Mouse (Mus musculus): ENCODE data around the gene Aurkb. TPM values are rescaled to one million over a fixed set of nuclear protein-coding genes. Genes with fewer than 3 reads are reported as not detected.
"Not testable (repeated sequence)": the region's sequence is repeated elsewhere in the genome, so short reads cannot be mapped to it uniquely, and the experiment has no call there.

The Aurkb gene
- total RNA-seq, 1 experiment, result 71.7 TPM

GRCm38 (mm10) chr11:69090367-69090766 is 44.9 kb downstream of the Aurkb start:
- DNase-seq (ENCODE audit: low read depth, low spot score), result no peak
- no peak overlapping the region for H3K4me3 ChIP-seq (ENCODE audit: insufficient read depth in 1 of 2, low read depth in 1 of 2, low read length in 2 of 2, poor library complexity in 1 of 2, severe bottlenecking in 1 of 2)
- in situ Hi-C loops (cut with MboI; ENCODE audit: low sequenced_read_pairs in 2 of 2, unreplicated experiment in 2 of 2), result no loop called here
- no peak overlapping the region for H3K9ac ChIP-seq (ENCODE audit: insufficient read depth, low read depth, low read length, poor library complexity, severe bottlenecking)
- H3K9me3 ChIP-seq (ENCODE audit: control insufficient read depth, insufficient read depth, low read depth, low read length), result no peaks in the 10 kb centered on the region
- peaks cover 7% of the 10 kb centered on the region; the same call in 1 of the 2 replicates for H3K36me3 ChIP-seq (ENCODE audit: control insufficient read depth, insufficient read depth, low read length, poor library complexity, severe bottlenecking)
- peaks cover 0 to 26% of the 10 kb centered on the region in 2 experiments; a peak in 3 of 4 replicates for H3K4me1 ChIP-seq (ENCODE audit: control insufficient read depth in 2 of 2, insufficient read depth in 2 of 2, low read length in 2 of 2, poor library complexity in 1 of 2)
- H3K27ac ChIP-seq (ENCODE audit: insufficient read depth, low read depth, low read length, poor library complexity, severe bottlenecking), result no peak overlapping the region
- TF ChIP-seq HCFC1 (IDR thresholded peaks at IDR 0.05; ENCODE audit: borderline replicate concordance, insufficient read depth, low read length) (no peak), ZNF384 (IDR thresholded peaks at IDR 0.05; ENCODE audit: low read depth, low read length) (no peak), CHD2 (IDR thresholded peaks at IDR 0.05; ENCODE audit: low read depth, low read length) (no peak), MAFK (IDR thresholded peaks at IDR 0.05; ENCODE audit: insufficient read depth, low read depth, low read length) (no peak), ZC3H11A (IDR thresholded peaks at IDR 0.05; ENCODE audit: borderline replicate concordance, low read depth, low read length) (no peak)

DNA sequence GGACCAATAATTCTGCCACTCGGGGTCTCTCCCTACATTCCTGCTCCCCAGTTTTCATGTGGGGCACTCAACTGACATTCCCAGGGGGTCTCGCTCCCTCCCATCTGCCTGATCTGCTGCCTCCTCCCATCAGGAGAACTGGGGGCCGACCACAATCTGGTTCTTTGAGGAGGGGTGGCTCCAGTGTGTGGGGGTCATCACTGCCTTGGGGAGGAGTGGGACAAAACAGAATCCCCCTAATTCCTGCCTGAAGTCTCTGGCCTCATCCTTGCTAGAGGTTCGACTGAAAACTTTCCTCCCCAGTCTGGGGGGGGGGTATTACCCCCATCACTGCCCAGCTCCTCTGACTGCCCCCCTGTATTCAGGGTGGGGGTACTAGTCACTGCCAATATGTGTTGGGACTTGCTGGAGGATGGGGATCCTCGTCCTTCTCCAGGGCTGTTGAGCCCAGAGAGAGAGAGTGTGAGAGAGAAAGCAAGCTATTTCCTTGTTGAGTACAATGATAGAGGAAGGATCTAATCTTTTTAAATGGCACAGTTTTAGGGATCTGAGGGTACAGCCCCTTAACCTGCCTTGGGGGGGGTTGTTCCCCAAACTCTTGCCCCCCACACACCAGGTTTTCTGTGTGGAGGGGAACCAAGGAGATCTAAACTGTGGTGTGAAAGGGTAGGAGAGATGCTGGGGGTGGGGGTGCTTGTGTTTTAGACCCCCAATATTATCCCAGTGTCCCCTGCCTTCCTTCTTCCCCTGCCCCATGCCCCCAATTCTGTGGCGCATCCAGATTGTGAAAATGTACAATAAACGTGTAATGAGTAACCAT is 46.3 kb downstream of the Aurkb start:
- Histone ChIP-seq H3K4me1 (ENCODE audit: control insufficient read depth in 2 of 2, insufficient read depth in 2 of 2, low read length in 2 of 2, poor library complexity in 1 of 2) (peaks cover 0 to 21% of the 10 kb centered on the region in 2 experiments; a peak in 3 of 4 replicates), H3K9ac (ENCODE audit: insufficient read depth, low read depth, low read length, poor library complexity, severe bottlenecking) (no peak overlapping the region), H3K27ac (ENCODE audit: insufficient read depth, low read depth, low read length, poor library complexity, severe bottlenecking) (no peak overlapping the region), H3K9me3 (ENCODE audit: control insufficient read depth, insufficient read depth, low read depth, low read length) (no peaks in the 10 kb centered on the region), H3K36me3 (ENCODE audit: control insufficient read depth, insufficient read depth, low read length, poor library complexity, severe bottlenecking) (peaks cover 7% of the 10 kb centered on the region; the same call in 1 of the 2 replicates), H3K4me3 (ENCODE audit: insufficient read depth in 1 of 2, low read depth in 1 of 2, low read length in 2 of 2, poor library complexity in 1 of 2, severe bottlenecking in 1 of 2) (no peak overlapping the region)
- in situ Hi-C loops (cut with MboI; ENCODE audit: low sequenced_read_pairs in 2 of 2, unreplicated experiment in 2 of 2), result no loop called here
- TF ChIP-seq ZNF384 (IDR thresholded peaks at IDR 0.05; ENCODE audit: low read depth, low read length) (no peak), CHD2 (IDR thresholded peaks at IDR 0.05; ENCODE audit: low read depth, low read length) (no peak), ZC3H11A (IDR thresholded peaks at IDR 0.05; ENCODE audit: borderline replicate concordance, low read depth, low read length) (no peak), HCFC1 (IDR thresholded peaks at IDR 0.05; ENCODE audit: borderline replicate concordance, insufficient read depth, low read length) (no peak), MAFK (IDR thresholded peaks at IDR 0.05; ENCODE audit: insufficient read depth, low read depth, low read length) (no peak)
- DNase-seq (ENCODE audit: low read depth, low spot score), result no peak

GRCm38 (mm10) chr11:69092386-69092751 is 46.9 kb downstream of the Aurkb start:
- H3K9me3 ChIP-seq (ENCODE audit: control insufficient read depth, insufficient read depth, low read depth, low read length), result no peaks in the 10 kb centered on the region
- peak; percentile 80 for DNase-seq (ENCODE audit: low read depth, low spot score)
- in situ Hi-C loops (cut with MboI; ENCODE audit: low sequenced_read_pairs in 2 of 2, unreplicated experiment in 2 of 2), result no loop called here
- no peak overlapping the region for H3K4me3 ChIP-seq (ENCODE audit: insufficient read depth in 1 of 2, low read depth in 1 of 2, low read length in 2 of 2, poor library complexity in 1 of 2, severe bottlenecking in 1 of 2)
- no peak overlapping the region for H3K27ac ChIP-seq (ENCODE audit: insufficient read depth, low read depth, low read length, poor library complexity, severe bottlenecking)
- H3K36me3 ChIP-seq (ENCODE audit: control insufficient read depth, insufficient read depth, low read length, poor library complexity, severe bottlenecking), result peaks cover 7% of the 10 kb centered on the region; the same call in 1 of the 2 replicates
- H3K4me1 ChIP-seq (ENCODE audit: control insufficient read depth in 2 of 2, insufficient read depth in 2 of 2, low read length in 2 of 2, poor library complexity in 1 of 2), result peaks cover 3 to 20% of the 10 kb centered on the region in 2 experiments; a peak in 3 of 4 replicates
- no peak for TF ChIP-seq MAFK (IDR thresholded peaks at IDR 0.05; ENCODE audit: insufficient read depth, low read depth, low read length)
- TF ChIP-seq ZNF384 (IDR thresholded peaks at IDR 0.05; ENCODE audit: low read depth, low read length), result no peak
- TF ChIP-seq ZC3H11A (IDR thresholded peaks at IDR 0.05; ENCODE audit: borderline replicate concordance, low read depth, low read length), result no peak
- TF ChIP-seq HCFC1 (IDR thresholded peaks at IDR 0.05; ENCODE audit: borderline replicate concordance, insufficient read depth, low read length), result no peak
- no peak for TF ChIP-seq CHD2 (IDR thresholded peaks at IDR 0.05; ENCODE audit: low read depth, low read length)
- no peak overlapping the region for H3K9ac ChIP-seq (ENCODE audit: insufficient read depth, low read depth, low read length, poor library complexity, severe bottlenecking)

DNA sequence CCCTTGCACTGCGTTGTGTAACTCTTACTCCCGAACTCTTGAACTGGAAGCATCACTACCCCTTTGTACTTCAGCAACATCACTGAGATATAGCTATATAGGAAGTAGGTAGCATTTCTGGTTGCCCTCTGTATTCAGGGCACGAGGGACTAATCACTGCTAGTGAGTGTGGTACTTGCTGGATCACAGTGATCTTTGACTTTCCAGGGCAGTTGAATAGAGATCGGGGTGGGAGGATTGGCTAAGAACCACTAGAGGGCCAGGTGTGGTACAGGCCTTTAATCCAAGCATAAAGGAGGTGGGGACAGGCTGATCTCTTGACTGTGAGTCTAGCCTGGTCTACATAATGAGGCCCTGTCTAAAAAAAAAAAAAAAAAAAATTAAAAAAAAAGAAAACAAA is 47.4 kb downstream of the Aurkb start:
- Histone ChIP-seq H3K9ac (ENCODE audit: insufficient read depth, low read depth, low read length, poor library complexity, severe bottlenecking) (no peak overlapping the region), H3K9me3 (ENCODE audit: control insufficient read depth, insufficient read depth, low read depth, low read length) (no peaks in the 10 kb centered on the region), H3K27ac (ENCODE audit: insufficient read depth, low read depth, low read length, poor library complexity, severe bottlenecking) (no peak overlapping the region), H3K4me3 (ENCODE audit: insufficient read depth in 1 of 2, low read depth in 1 of 2, low read length in 2 of 2, poor library complexity in 1 of 2, severe bottlenecking in 1 of 2) (no peak overlapping the region), H3K36me3 (ENCODE audit: control insufficient read depth, insufficient read depth, low read length, poor library complexity, severe bottlenecking) (peaks cover 7% of the 10 kb centered on the region; the same call in 1 of the 2 replicates), H3K4me1 (ENCODE audit: control insufficient read depth in 2 of 2, insufficient read depth in 2 of 2, low read length in 2 of 2, poor library complexity in 1 of 2) (peaks cover 6 to 22% of the 10 kb centered on the region in 2 experiments; a peak in 3 of 4 replicates)
- no peak for DNase-seq (ENCODE audit: low read depth, low spot score)
- in situ Hi-C loops (cut with MboI; ENCODE audit: low sequenced_read_pairs in 2 of 2, unreplicated experiment in 2 of 2), result no loop called here
- TF ChIP-seq ZNF384 (IDR thresholded peaks at IDR 0.05; ENCODE audit: low read depth, low read length) (no peak), MAFK (IDR thresholded peaks at IDR 0.05; ENCODE audit: insufficient read depth, low read depth, low read length) (no peak), CHD2 (IDR thresholded peaks at IDR 0.05; ENCODE audit: low read depth, low read length) (no peak), HCFC1 (IDR thresholded peaks at IDR 0.05; ENCODE audit: borderline replicate concordance, insufficient read depth, low read length) (no peak), ZC3H11A (IDR thresholded peaks at IDR 0.05; ENCODE audit: borderline replicate concordance, low read depth, low read length) (no peak)

DNA sequence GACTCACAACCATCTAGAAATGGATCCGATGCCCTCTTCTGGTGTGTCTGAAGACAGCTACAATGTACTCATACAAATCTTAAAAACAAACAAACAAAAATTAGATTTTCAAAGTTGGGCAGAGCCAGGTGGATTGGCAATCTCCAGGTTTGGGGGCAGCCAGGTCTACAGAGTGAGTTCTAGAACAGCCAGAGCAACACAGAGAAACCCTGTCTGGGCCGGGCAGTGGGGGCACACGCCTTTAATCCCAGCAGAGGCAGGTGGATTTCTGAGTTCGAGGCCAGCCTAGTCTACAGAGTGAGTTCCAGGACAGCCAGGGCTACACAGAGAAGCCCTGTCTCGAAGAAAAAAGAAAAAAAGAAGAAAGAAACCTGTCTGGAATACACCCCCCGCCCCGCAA is 48.4 kb downstream of the Aurkb start:
- in situ Hi-C loops (cut with MboI; ENCODE audit: low sequenced_read_pairs in 2 of 2, unreplicated experiment in 2 of 2), result not testable (repeated sequence)

More for the DNA sequence above, 48.4 kb downstream of the Aurkb start:
- not testable (repeated sequence) for H3K9ac ChIP-seq (ENCODE audit: insufficient read depth, low read depth, low read length, poor library complexity, severe bottlenecking); H3K27ac ChIP-seq (ENCODE audit: insufficient read depth, low read depth, low read length, poor library complexity, severe bottlenecking); H3K36me3 ChIP-seq (ENCODE audit: control insufficient read depth, insufficient read depth, low read length, poor library complexity, severe bottlenecking); DNase-seq (ENCODE audit: low read depth, low spot score); H3K4me3 ChIP-seq (ENCODE audit: insufficient read depth in 1 of 2, low read depth in 1 of 2, low read length in 2 of 2, poor library complexity in 1 of 2, severe bottlenecking in 1 of 2); H3K9me3 ChIP-seq (ENCODE audit: control insufficient read depth, insufficient read depth, low read depth, low read length)
- peaks cover 10 to 29% of the 10 kb centered on the region in 2 experiments; a peak in 3 of 4 replicates for H3K4me1 ChIP-seq (ENCODE audit: control insufficient read depth in 2 of 2, insufficient read depth in 2 of 2, low read length in 2 of 2, poor library complexity in 1 of 2)
